Mouse (Mus musculus) MEL (cell line): ENCODE data around the gene Sp2.

Experiments
- CTCF ChIP-seq, 3 experiments: IDR thresholded peaks in 2 of 3; conservative IDR thresholded peaks in 1 of 3; 2 replicates each; pipeline ENCODE4 v1.5.1; 2011 to 2012; ENCODE audit warnings: low read length in 3 of 3, low read depth in 2 of 3, mild to moderate bottlenecking in 2 of 3, improper control_type of control experiment in 1 of 3, inconsistent platforms in 1 of 3, mixed read lengths in 1 of 3, moderate library complexity in 1 of 3; ENCODE audit not compliant: control insufficient read depth in 1 of 3, insufficient read depth in 1 of 3, poor library complexity in 1 of 3, severe bottlenecking in 1 of 3
- ELF1 ChIP-seq: IDR thresholded peaks from 2 replicates; pipeline ENCODE4 v1.6.1; 2014; ENCODE audit warnings: low read depth, mild to moderate bottlenecking, inconsistent platforms, low read length, improper control_type of control experiment, moderate library complexity
- ETS1 ChIP-seq: IDR thresholded peaks from 2 replicates; pipeline ENCODE4 v1.6.1; 2012; ENCODE audit warnings: low read depth, mild to moderate bottlenecking, inconsistent platforms, low read length, improper control_type of control experiment, moderate library complexity
- GABPA ChIP-seq: IDR thresholded peaks from 2 replicates; pipeline ENCODE4 v1.6.1; 2012; ENCODE audit warnings: low read depth, mild to moderate bottlenecking, inconsistent platforms, low read length, improper control_type of control experiment, moderate library complexity
- KAT2A ChIP-seq: conservative IDR thresholded peaks from 2 replicates; pipeline ENCODE4 v1.6.1; 2012; ENCODE audit warnings: low read depth, low read length, improper control_type of control experiment, inconsistent platforms
- MAX ChIP-seq: IDR thresholded peaks from 2 replicates; pipeline ENCODE4 v1.6.1; 2011; ENCODE audit warnings: low read length, improper control_type of control experiment
- MYC ChIP-seq: IDR thresholded peaks from 2 replicates; pipeline ENCODE4 v1.6.1; 2011; ENCODE audit warnings: low read depth, mild to moderate bottlenecking, low read length, improper control_type of control experiment, moderate library complexity
- POLR2A ChIP-seq, 2 experiments: IDR thresholded peaks; 2 replicates each; pipeline ENCODE4 v1.6.1; 2011 to 2012; ENCODE audit warnings: low read length in 2 of 2, mild to moderate bottlenecking in 2 of 2, control low read depth in 1 of 2, improper control_type of control experiment in 1 of 2, low read depth in 1 of 2, moderate library complexity in 1 of 2; ENCODE audit not compliant: control insufficient read depth in 1 of 2, insufficient read depth in 1 of 2, poor library complexity in 1 of 2
- RAD21 ChIP-seq: IDR thresholded peaks from 2 replicates; pipeline ENCODE4 v1.6.1; 2011; ENCODE audit warnings: mild to moderate bottlenecking, low read depth, low read length, improper control_type of control experiment
- SMC3 ChIP-seq: IDR thresholded peaks from 2 replicates; pipeline ENCODE4 v1.6.1; 2011; ENCODE audit warnings: low read depth, low read length, improper control_type of control experiment
- USF1 ChIP-seq: IDR thresholded peaks from 2 replicates; pipeline ENCODE4 v1.6.1; 2014; ENCODE audit warnings: low read depth, mild to moderate bottlenecking, inconsistent platforms, low read length, improper control_type of control experiment, moderate library complexity

- TF ChIP-seq USF1 (peak; percentile 95), ELF1 (peak; percentile 95), GABPA (no peak), RAD21 (no peak), CTCF (IDR thresholded peaks at IDR 0.05 in 2 of 3, conservative IDR thresholded peaks at IDR 0.05 in 1 of 3; ENCODE audit: control insufficient read depth in 1 of 3, insufficient read depth in 1 of 3, low read depth in 2 of 3, low read length in 3 of 3, poor library complexity in 1 of 3, severe bottlenecking in 1 of 3) (no peak), MAX (peak; percentile 99), ETS1 (no peak), MYC (peak; percentile 97), KAT2A (no peak), POLR2A (IDR thresholded peaks at IDR 0.05; ENCODE audit: control insufficient read depth in 1 of 2, insufficient read depth in 1 of 2, low read depth in 1 of 2, low read length in 2 of 2, poor library complexity in 1 of 2) (peak in 1 of 2 experiments; percentile 77; a peak in 3 of 4 replicates), SMC3 (no peak)
Observed at GRCm38 (mm10) chr11:96943746-96944304, 38.9 kb downstream of the Sp2 start, which contains the start of gene Pnpo.
